Mouse (Mus musculus): Measurements from ENCODE around the gene Arvcf.

DNA sequence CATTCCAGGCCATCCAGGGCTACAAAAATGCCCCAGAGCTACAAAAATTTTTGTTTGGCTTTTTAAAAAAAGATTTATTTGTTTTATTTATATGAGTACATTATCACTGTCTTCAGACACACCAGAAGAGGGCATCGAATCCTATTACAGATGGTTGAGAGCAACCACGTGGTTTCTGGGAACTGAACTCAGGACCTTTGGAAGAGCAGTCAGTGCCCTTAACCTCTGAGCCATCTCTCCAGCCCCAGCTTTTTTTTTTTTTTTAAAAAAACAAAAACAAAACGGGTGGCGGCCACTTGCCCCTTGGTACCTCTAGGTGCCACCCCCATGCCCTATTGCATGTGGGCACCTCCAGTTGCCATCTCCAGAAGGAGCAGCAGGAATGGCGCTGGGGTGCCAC is 69.5 kb downstream of the Arvcf start:
- TF ChIP-seq CTCF (IDR thresholded peaks at IDR 0.05; ENCODE audit: extremely low read depth, insufficient read depth, insufficient read length, insufficient replicate concordance): no peak
- no peak for TF ChIP-seq POLR2A (IDR thresholded peaks at IDR 0.05; ENCODE audit: low read depth, low read length)
